Mouse (Mus musculus) erythroblast, embryonic 14.5 days (primary cell): ENCODE data around the gene Use1. TPM values are rescaled to one million over a fixed set of nuclear protein-coding genes. Genes with fewer than 3 reads are reported as not detected.

ENCODE experiments used
- H3K27me3 ChIP-seq: 2 replicates; pipeline ENCODE4 v1.6.1; 2012; ENCODE audit warnings: inconsistent platforms; ENCODE audit not compliant: control insufficient read depth
- H3K36me3 ChIP-seq: 2 replicates; pipeline ENCODE4 v1.6.1; 2012; ENCODE audit warnings: mild to moderate bottlenecking, inconsistent platforms; ENCODE audit not compliant: control insufficient read depth
- H3K4me1 ChIP-seq: 2 replicates; pipeline ENCODE4 v1.6.1; 2012; ENCODE audit warnings: inconsistent platforms; ENCODE audit not compliant: control insufficient read depth
- H3K4me3 ChIP-seq: replicated peaks from 2 replicates; pipeline ENCODE3; 2012; ENCODE audit warnings: moderate library complexity, mild to moderate bottlenecking, inconsistent platforms
- H3K9me3 ChIP-seq: 2 replicates; pipeline ENCODE4 v1.6.1; 2012; ENCODE audit warnings: low read length, inconsistent platforms, mixed read lengths; ENCODE audit not compliant: control insufficient read depth
- GATA1 ChIP-seq: IDR thresholded peaks from 2 replicates; pipeline ENCODE4 v1.6.1; 2012; ENCODE audit warnings: low read length, inconsistent platforms, mixed read lengths
- TAL1 ChIP-seq: IDR thresholded peaks from 3 replicates; pipeline ENCODE4 v1.6.1; 2012; ENCODE audit warnings: low read length, inconsistent platforms, mixed read lengths
- polyA plus RNA-seq: library from polyadenylated mRNA; stranded (reverse); fragments of >175 nt; gene quantifications from 2 replicates; pipeline ENCODE4 v1.2.3, GENCODE M21; 2012

Use1 gene
- polyA plus RNA-seq, 1 experiment: 16.3 TPM

DNA sequence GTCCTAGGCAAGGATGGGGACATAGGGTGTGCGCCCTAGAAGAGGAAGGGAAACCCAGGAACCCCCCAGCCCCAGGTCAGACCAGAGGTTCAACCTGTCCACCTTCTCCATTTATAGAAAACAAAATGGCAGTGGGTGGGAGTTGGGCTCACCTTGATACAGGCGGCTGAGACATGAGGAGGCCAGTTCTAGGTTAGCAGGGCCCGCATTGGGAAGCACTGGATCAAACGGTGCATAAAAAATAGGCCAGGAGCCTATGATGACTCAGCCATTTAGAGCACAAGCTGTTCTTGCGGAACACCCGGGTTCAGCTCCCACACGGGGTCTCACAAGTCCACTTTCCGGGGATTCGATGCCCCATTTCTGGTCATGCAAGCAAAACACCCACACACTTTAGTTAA is 38.3 kb downstream of the Use1 start:
- Histone ChIP-seq H3K4me3 (peak overlapping the region; percentile 68), H3K9me3 (no peaks in the 10 kb centered on the region), H3K36me3 (peaks cover 72% of the 10 kb centered on the region), H3K4me1 (peaks cover 45% of the 10 kb centered on the region), H3K27me3 (no peaks in the 10 kb centered on the region)
- TF ChIP-seq GATA1 (no peak), TAL1 (no peak)

- Histone ChIP-seq H3K36me3 (peaks cover 73% of the 10 kb centered on the region), H3K9me3 (no peaks in the 10 kb centered on the region), H3K4me3 (peak within 1 kb of the TSS; percentile 68), H3K4me1 (peaks cover 45% of the 10 kb centered on the region), H3K27me3 (no peaks in the 10 kb centered on the region)
- TF ChIP-seq TAL1 (no peak), GATA1 (no peak)
These were observed 38.9 kb downstream of the Use1 start, which contains the start of gene Ankle1 for GRCm38 (mm10) chr8:71405401-71406098. TSS of gene Ankle1 (plus strand) at chr8:71406010.

GRCm38 (mm10) chr8:71406099-71407015 is 39.7 kb downstream of the Use1 start:
- Histone ChIP-seq H3K36me3 (peaks cover 67% of the 10 kb centered on the region), H3K4me3 (peak overlapping the region; percentile 68), H3K9me3 (no peaks in the 10 kb centered on the region), H3K27me3 (no peaks in the 10 kb centered on the region), H3K4me1 (peaks cover 47% of the 10 kb centered on the region)
- no peak for TF ChIP-seq TAL1
- no peak for TF ChIP-seq GATA1

GRCm38 (mm10) chr8:71407441-71407840 is 40.8 kb downstream of the Use1 start:
- Histone ChIP-seq H3K36me3 (peaks cover 62% of the 10 kb centered on the region), H3K9me3 (no peaks in the 10 kb centered on the region), H3K4me3 (peak overlapping the region; percentile 68), H3K27me3 (no peaks in the 10 kb centered on the region), H3K4me1 (peaks cover 53% of the 10 kb centered on the region)
- no peak for TF ChIP-seq TAL1
- no peak for TF ChIP-seq GATA1

DNA sequence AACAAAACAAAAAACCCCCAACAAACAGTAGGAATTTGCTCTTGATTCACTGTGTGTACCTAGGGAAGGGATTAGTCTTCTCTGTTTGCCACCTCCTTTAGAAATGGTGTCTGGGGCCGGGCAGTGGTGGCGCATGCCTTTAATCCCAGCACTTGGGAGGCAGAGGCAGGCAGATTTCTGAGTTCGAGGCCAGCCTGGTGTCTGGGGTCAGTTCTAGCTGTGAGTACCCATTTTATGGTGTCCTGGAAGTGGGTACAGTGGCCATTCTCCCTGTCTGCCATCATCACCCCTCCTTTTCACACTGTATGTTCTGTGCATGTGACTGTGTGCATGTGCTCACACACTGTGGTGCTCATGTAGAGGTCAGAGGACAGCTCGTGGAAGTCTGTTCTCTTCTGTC is 41.6 kb downstream of the Use1 start:
- H3K36me3 ChIP-seq: peaks cover 55% of the 10 kb centered on the region
- H3K27me3 ChIP-seq: no peaks in the 10 kb centered on the region
- H3K9me3 ChIP-seq: no peaks in the 10 kb centered on the region
- peaks cover 53% of the 10 kb centered on the region for H3K4me1 ChIP-seq
- TF ChIP-seq GATA1 (no peak), TAL1 (no peak)
- H3K4me3 ChIP-seq: peak overlapping the region; percentile 68

GRCm38 (mm10) chr8:71411535-71412273 is 45.1 kb downstream of the Use1 start:
- Histone ChIP-seq H3K9me3 (no peaks in the 10 kb centered on the region), H3K27me3 (peaks cover 4% of the 10 kb centered on the region), H3K4me1 (peaks cover 26% of the 10 kb centered on the region), H3K4me3 (no peak overlapping the region), H3K36me3 (peaks cover 36% of the 10 kb centered on the region)
- TF ChIP-seq GATA1: no peak
- no peak for TF ChIP-seq TAL1

Other genes with a start within 250 kb of the Use1 start
- gene Myo9b, start 94.1 kb upstream of the Use1 start, polyA plus RNA-seq: 3.9 and 4.3 TPM in 2 replicates
- 3.5 and 4.5 TPM in 2 replicates for gene Haus8, start 93.9 kb upstream of the Use1 start, polyA plus RNA-seq
- gene Ocel1, start 4.5 kb downstream of the Use1 start, polyA plus RNA-seq: 6.6 and 7.5 TPM in 2 replicates
- gene Nr2f6, start 15.1 kb downstream of the Use1 start, polyA plus RNA-seq: 0.41 and 0.60 TPM in 2 replicates
- 0.03 and 0.10 TPM in 2 replicates for gene Ushbp1, start 29.0 kb downstream of the Use1 start, polyA plus RNA-seq
- 15.4 and 18.1 TPM in 2 replicates for gene Babam1, start 30.0 kb downstream of the Use1 start, polyA plus RNA-seq
- gene Ankle1, start 39.2 kb downstream of the Use1 start, polyA plus RNA-seq: 17.4 and 17.5 TPM in 2 replicates
- gene Abhd8, start 96.8 kb downstream of the Use1 start, polyA plus RNA-seq: 3.9 and 4.7 TPM in 2 replicates
- gene Mrpl34, start 98.1 kb downstream of the Use1 start, polyA plus RNA-seq: 18.9 and 20.4 TPM in 2 replicates
- gene Dda1, start 102.4 kb downstream of the Use1 start, polyA plus RNA-seq: 41.0 and 42.3 TPM in 2 replicates
- gene Ano8, start 119.1 kb downstream of the Use1 start, polyA plus RNA-seq: 0.09 and 0.20 TPM in 2 replicates
- 1.2 and 1.4 TPM in 2 replicates for gene Gtpbp3, start 121.3 kb downstream of the Use1 start, polyA plus RNA-seq
- gene Plvap, start 144.9 kb downstream of the Use1 start, polyA plus RNA-seq: 0.18 and 0.30 TPM in 2 replicates
- 0.02 TPM in 1 of 2 replicates, not detected in the other for gene Ccdc194, start 158.9 kb downstream of the Use1 start, polyA plus RNA-seq
- 0.21 and 0.72 TPM in 2 replicates for gene Bst2, start 170.6 kb downstream of the Use1 start, polyA plus RNA-seq
- 2.9 and 3.6 TPM in 2 replicates for gene Mvb12a, start 176.1 kb downstream of the Use1 start, polyA plus RNA-seq
- not detected in 2 replicates for gene Tmem221, start 192.0 kb downstream of the Use1 start, polyA plus RNA-seq
- gene Nxnl1, start 199.8 kb downstream of the Use1 start, polyA plus RNA-seq: not detected in 2 replicates
- gene Slc27a1, start 202.0 kb downstream of the Use1 start, polyA plus RNA-seq: 0.02 and 0.03 TPM in 2 replicates
- gene Pgls, start 225.3 kb downstream of the Use1 start, polyA plus RNA-seq: 12.5 and 16.2 TPM in 2 replicates
- gene Fam129c, start 230.8 kb downstream of the Use1 start, polyA plus RNA-seq: 0.10 and 0.13 TPM in 2 replicates
- gene Colgalt1, start 244.2 kb downstream of the Use1 start, polyA plus RNA-seq: 0.41 and 0.72 TPM in 2 replicates